Mouse (Mus musculus) megakaryocyte, embryonic 14.5 days (primary cell): ENCODE results near the gene Gm14440. TPM values are rescaled to one million over a fixed set of nuclear protein-coding genes. Genes with fewer than 3 reads are reported as not detected.
"Not testable (repeated sequence)": the region's sequence is repeated elsewhere in the genome, so short reads cannot be mapped to it uniquely, and the experiment has no call there.

Source experiments
- H3K27me3 ChIP-seq: replicated peaks from 2 replicates; pipeline ENCODE3; 2012; ENCODE audit warnings: inconsistent platforms
- H3K36me3 ChIP-seq: replicated peaks from 2 replicates; pipeline ENCODE3; 2012; ENCODE audit warnings: low read length, inconsistent platforms, mixed read lengths
- H3K4me1 ChIP-seq: 2 replicates; pipeline ENCODE4 v1.6.1; 2012; ENCODE audit warnings: inconsistent platforms
- H3K4me3 ChIP-seq: replicated peaks from 2 replicates; pipeline ENCODE3; 2012; ENCODE audit warnings: moderate library complexity, mild to moderate bottlenecking, inconsistent platforms
- H3K9me3 ChIP-seq: 2 replicates; pipeline ENCODE4 v1.6.1; 2012; ENCODE audit warnings: inconsistent platforms
- polyA plus RNA-seq: library from polyadenylated mRNA; stranded (reverse); fragments of >175 nt; gene quantifications from 2 replicates; pipeline ENCODE4 v1.2.3, GENCODE M21; 2012; ENCODE audit warnings: low replicate concordance; ENCODE audit not compliant: insufficient read depth

Gene Gm14440
- not detected in 2 replicates for polyA plus RNA-seq

GRCm38 (mm10) chr2:175274825-175275224 is at the start of gene Gm14440:
Gm14440 (plus strand) TSS chr2:175275125.
- H3K9me3 ChIP-seq, H3K4me3 ChIP-seq, H3K36me3 ChIP-seq, H3K4me1 ChIP-seq, H3K27me3 ChIP-seq: not testable (repeated sequence)

Other genes starting within 250 kb of the Gm14440 start
- gene Gm14393, start 207.3 kb upstream of the Gm14440 start, polyA plus RNA-seq, result not detected in 2 replicates
- 2.0 TPM in 1 of 2 replicates, not detected in the other for gene Gm14399, start 133.1 kb upstream of the Gm14440 start, polyA plus RNA-seq
- not detected in 2 replicates for gene Gm14443, start 99.3 kb upstream of the Gm14440 start, polyA plus RNA-seq
- 2.0 TPM in 1 of 2 replicates, not detected in the other for gene Gm14391, start 68.2 kb upstream of the Gm14440 start, polyA plus RNA-seq
- gene Gm4631, start 63.1 kb downstream of the Gm14440 start, polyA plus RNA-seq, result 0.35 TPM in 1 of 2 replicates, not detected in the other
- gene Zfp968, start 97.3 kb downstream of the Gm14440 start, polyA plus RNA-seq, result not detected in 2 replicates
- gene Gm4724, start 160.7 kb downstream of the Gm14440 start, polyA plus RNA-seq, result not detected in 2 replicates
- 0.58 TPM in 1 of 2 replicates, not detected in the other for gene Zfp965, start 194.9 kb downstream of the Gm14440 start, polyA plus RNA-seq